Mouse (Mus musculus) heart, postnatal 0 days (tissue): ENCODE measurements around the gene Ankrd44. TPM values are rescaled to one million over a fixed set of nuclear protein-coding genes. Genes with fewer than 3 reads are reported as not detected.

ENCODE experiments used
- ATAC-seq: fragments of 200-750 bp; cut with Nextera tagmentation; 2 replicates; pipeline ENCODE4 v1.8.0; 2017; ENCODE audit warnings: low read depth, moderate number of reproducible peaks, moderate library complexity; ENCODE audit not compliant: insufficient read depth
- DNase-seq: peaks from one replicate; pipeline ENCODE4 v3.0.0-alpha.2; 2016; ENCODE audit warnings: low spot score
- H3K27ac ChIP-seq: fragments of 300-500 bp; sonication (generic); 2 replicates; pipeline ENCODE4 v1.5.1; 2014; ENCODE audit warnings: low read depth, mild to moderate bottlenecking
- H3K27me3 ChIP-seq: fragments of 300-500 bp; sonication (generic); 2 replicates; pipeline ENCODE4 v1.6.1; 2014; ENCODE audit warnings: low read length, mixed read lengths; ENCODE audit not compliant: control insufficient read depth, insufficient read depth
- H3K36me3 ChIP-seq: fragments of 300-500 bp; sonication (generic); replicated peaks from 2 replicates; pipeline ENCODE4 v1.6.1; 2014; ENCODE audit warnings: low read length, mixed read lengths; ENCODE audit not compliant: control insufficient read depth, insufficient read depth
- H3K4me1 ChIP-seq: fragments of 300-500 bp; sonication (generic); 2 replicates; pipeline ENCODE4 v1.6.1; 2014; ENCODE audit warnings: antibody characterized with exemption; ENCODE audit not compliant: control insufficient read depth, insufficient read depth
- H3K4me2 ChIP-seq: fragments of 300-500 bp; sonication (generic); 2 replicates; pipeline ENCODE4 v1.6.1; 2014; ENCODE audit warnings: low read depth, mild to moderate bottlenecking, low read length, moderate library complexity
- H3K4me3 ChIP-seq: fragments of 300-500 bp; sonication (generic); 2 replicates; pipeline ENCODE4 v1.5.1; 2014; ENCODE audit warnings: low read depth, low read length
- H3K9ac ChIP-seq: fragments of 300-500 bp; sonication (generic); replicated peaks from 2 replicates; pipeline ENCODE4 v1.6.1; 2014; ENCODE audit warnings: low read depth, low read length, mixed read lengths
- H3K9me3 ChIP-seq: fragments of 300-500 bp; sonication (generic); replicated peaks from 2 replicates; pipeline ENCODE4 v1.6.1; 2016; ENCODE audit warnings: low read length; ENCODE audit not compliant: control insufficient read depth
- CTCF ChIP-seq: IDR thresholded peaks from 2 replicates; pipeline ENCODE4 v1.5.1; 2016; ENCODE audit warnings: antibody characterized with exemption, control low read depth, low read depth
- EP300 ChIP-seq: IDR thresholded peaks from 2 replicates; pipeline ENCODE4 v1.6.1; 2016; ENCODE audit warnings: antibody characterized with exemption, low read depth
- WGBS: fragments of 180-500 bp; shearing (Covaris S2); extraction: QIAGEN DNeasy Blood & Tissue Kit; methylation state at CpG from one replicate; pipeline ENCODE4 v1.1.7; 2014; 5-methylcytosine and 5-hydroxymethylcytosine counted together
- polyA plus RNA-seq: library from polyadenylated mRNA; unstranded; fragments of >200 nt; fragmentation: Nextera tagmentation; extraction: Ambion mirVana; gene quantifications from 2 replicates; pipeline ENCODE4 v1.2.1, GENCODE M21; 2015
- total RNA-seq: library from RNA; depleted of rRNA; stranded (reverse); fragments of >200 nt; gene quantifications from 2 replicates; pipeline ENCODE4 v1.2.3, GENCODE M21; 2014; ENCODE audit warnings: low replicate concordance

Gene Ankrd44
- total and polyA plus RNA-seq, 2 experiments from 2014 or later = 3.3 to 9.6 TPM

GRCm38 (mm10) chr1:54703466-54703865, 222.7 kb downstream of the Ankrd44 start:
- Histone ChIP-seq H3K27ac (no peak overlapping the region), H3K36me3 (no peaks in the 10 kb centered on the region), H3K9me3 (no peaks in the 10 kb centered on the region), H3K4me3 (no peak overlapping the region), H3K9ac (no peak overlapping the region), H3K27me3 (no peaks in the 10 kb centered on the region), H3K4me1 (peaks cover 13% of the 10 kb centered on the region), H3K4me2 (no peak overlapping the region)
- no peak for ATAC-seq
- 76% methylated on average over 1 of the region's 1 CpGs for WGBS
- TF ChIP-seq CTCF (no peak), EP300 (no peak)
- DNase-seq = no peak

GRCm38 (mm10) chr1:54702918-54703317, 223.3 kb downstream of the Ankrd44 start:
- Histone ChIP-seq H3K9ac (no peak overlapping the region), H3K36me3 (no peaks in the 10 kb centered on the region), H3K9me3 (no peaks in the 10 kb centered on the region), H3K27ac (no peak overlapping the region), H3K4me1 (peaks cover 13% of the 10 kb centered on the region), H3K27me3 (no peaks in the 10 kb centered on the region), H3K4me3 (no peak overlapping the region), H3K4me2 (no peak overlapping the region)
- ATAC-seq (no peak), DNase-seq (no peak)
- TF ChIP-seq CTCF = no peak
- TF ChIP-seq EP300 = no peak

- Histone ChIP-seq H3K27ac (no peak overlapping the region), H3K4me1 (peaks cover 6% of the 10 kb centered on the region; the same call in 1 of the 2 replicates), H3K4me2 (no peak overlapping the region), H3K27me3 (no peaks in the 10 kb centered on the region), H3K36me3 (no peaks in the 10 kb centered on the region), H3K9ac (no peak overlapping the region), H3K9me3 (no peaks in the 10 kb centered on the region), H3K4me3 (no peak overlapping the region)
- no peak for ATAC-seq
- TF ChIP-seq CTCF (no peak), EP300 (no peak)
- no peak for DNase-seq
- 83% methylated on average over 3 of the region's 3 CpGs for WGBS
Observed at GRCm38 (mm10) chr1:54695396-54695795, 230.8 kb downstream of the Ankrd44 start.

GRCm38 (mm10) chr1:54691824-54692223, 234.4 kb downstream of the Ankrd44 start:
- DNase-seq = no peak

GRCm38 (mm10) chr1:54690291-54690965, 235.8 kb downstream of the Ankrd44 start:
- WGBS = 22% methylated on average over 13 of the region's 13 CpGs
- H3K9me3 ChIP-seq = no peaks in the 10 kb centered on the region
- peaks cover 9% of the 10 kb centered on the region; the same call in 1 of the 2 replicates for H3K4me1 ChIP-seq
- H3K27me3 ChIP-seq = no peaks in the 10 kb centered on the region
- H3K4me2 ChIP-seq = peak overlapping the region; percentile 48
- H3K4me3 ChIP-seq = peak overlapping the region; percentile 22
- no peaks in the 10 kb centered on the region for H3K36me3 ChIP-seq
- DNase-seq (peak; percentile 70), ATAC-seq (peak; percentile 84)
- TF ChIP-seq EP300 (peak; percentile 93), CTCF (no peak)
- no peak overlapping the region for H3K9ac ChIP-seq
- H3K27ac ChIP-seq = peak overlapping the region; percentile 65

More at GRCm38 (mm10) chr1:54691824-54692223, 234.4 kb downstream of the Ankrd44 start:
- Histone ChIP-seq H3K4me2 (no peak overlapping the region), H3K36me3 (no peaks in the 10 kb centered on the region), H3K4me1 (peaks cover 9% of the 10 kb centered on the region; the same call in 1 of the 2 replicates), H3K27me3 (no peaks in the 10 kb centered on the region), H3K9me3 (no peaks in the 10 kb centered on the region), H3K4me3 (no peak overlapping the region), H3K9ac (no peak overlapping the region), H3K27ac (0 out of 2 replicates have a peak overlapping the region, but pooled peaks have one; percentile 28)
- TF ChIP-seq CTCF = no peak
- TF ChIP-seq EP300 = no peak
- no peak for ATAC-seq

- TF ChIP-seq EP300 (no peak), CTCF (no peak)
- Histone ChIP-seq H3K27ac (no peak overlapping the region), H3K4me3 (no peak overlapping the region), H3K9ac (no peak overlapping the region), H3K4me2 (no peak overlapping the region), H3K27me3 (no peaks in the 10 kb centered on the region), H3K9me3 (no peaks in the 10 kb centered on the region), H3K36me3 (no peaks in the 10 kb centered on the region), H3K4me1 (peaks cover 9% of the 10 kb centered on the region; the same call in 1 of the 2 replicates)
- 83% methylated on average over 3 of the region's 3 CpGs for WGBS
- no peak for ATAC-seq
- no peak for DNase-seq
Observed at GRCm38 (mm10) chr1:54688441-54688840, 237.7 kb downstream of the Ankrd44 start.
